Mouse (Mus musculus): ENCODE measurements around the gene Zfand2a.
A peak's percentile ranks its signal among the peaks of the same experiment; 100 is the strongest.

The Zfand2a gene

DNA sequence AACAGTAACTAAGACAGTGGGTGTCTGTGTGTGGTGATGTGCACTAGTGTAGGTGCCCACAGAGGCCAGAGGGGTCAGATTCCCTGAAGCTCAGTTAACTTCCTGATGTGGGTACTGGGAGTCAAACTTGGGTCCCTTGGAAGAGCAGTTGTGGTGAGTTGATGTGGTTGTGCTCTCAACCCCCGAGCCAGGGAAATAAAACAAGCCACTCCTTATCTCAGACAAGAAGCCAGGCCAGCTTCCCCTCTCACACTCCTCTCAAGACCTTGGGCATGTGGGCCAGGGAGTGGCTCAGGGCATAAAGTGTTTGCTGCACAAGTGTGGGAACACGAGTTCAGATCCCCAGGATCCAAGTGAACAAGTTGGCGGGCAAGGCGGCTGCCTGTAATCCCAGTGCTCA is 17.5 kb downstream of the Zfand2a start:
- no peak for DNase-seq (ENCODE audit: low read depth, low spot score)

DNA sequence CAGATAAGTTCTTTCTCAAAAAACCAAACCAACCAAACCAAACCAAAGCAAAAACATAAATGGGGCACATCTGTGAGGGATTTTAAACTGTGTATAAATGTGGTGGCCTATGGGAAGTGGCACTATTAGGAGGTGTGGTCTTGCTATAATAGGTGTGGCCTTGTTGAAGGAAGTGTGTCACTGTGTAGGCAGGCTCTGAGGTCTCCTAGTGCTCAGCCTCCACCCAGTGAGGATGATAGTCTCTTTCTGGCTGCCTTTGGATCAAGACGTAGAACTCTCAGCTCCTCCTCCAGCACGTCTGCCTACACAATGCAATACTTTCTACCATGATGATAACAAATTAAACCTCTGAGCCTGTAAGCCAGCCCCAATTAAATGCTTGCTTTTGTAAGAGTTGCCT is 18.0 kb downstream of the Zfand2a start:
- no peak for DNase-seq (ENCODE audit: low read depth, low spot score)

DNA sequence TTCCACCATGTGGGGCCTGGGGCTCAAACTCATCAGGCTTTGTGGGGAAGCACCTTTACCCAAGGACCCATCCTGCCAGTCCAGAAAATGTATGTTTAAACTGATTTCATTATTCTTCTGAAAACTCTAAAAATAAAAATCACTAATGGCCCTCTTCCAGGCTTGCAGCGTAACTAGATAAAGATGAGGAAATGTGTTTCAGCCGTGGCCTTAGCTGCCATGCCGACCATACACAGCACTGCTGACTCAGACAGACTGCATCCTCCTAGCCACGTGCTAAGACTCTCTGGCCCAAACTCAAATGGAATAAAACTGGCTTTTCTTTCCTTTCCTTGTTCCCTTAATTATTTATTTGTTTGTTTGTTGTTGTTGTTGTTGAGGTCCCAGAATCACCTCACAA is 19.5 kb downstream of the Zfand2a start:
- DNase-seq (ENCODE audit: low read depth, low spot score) = no peak

DNA sequence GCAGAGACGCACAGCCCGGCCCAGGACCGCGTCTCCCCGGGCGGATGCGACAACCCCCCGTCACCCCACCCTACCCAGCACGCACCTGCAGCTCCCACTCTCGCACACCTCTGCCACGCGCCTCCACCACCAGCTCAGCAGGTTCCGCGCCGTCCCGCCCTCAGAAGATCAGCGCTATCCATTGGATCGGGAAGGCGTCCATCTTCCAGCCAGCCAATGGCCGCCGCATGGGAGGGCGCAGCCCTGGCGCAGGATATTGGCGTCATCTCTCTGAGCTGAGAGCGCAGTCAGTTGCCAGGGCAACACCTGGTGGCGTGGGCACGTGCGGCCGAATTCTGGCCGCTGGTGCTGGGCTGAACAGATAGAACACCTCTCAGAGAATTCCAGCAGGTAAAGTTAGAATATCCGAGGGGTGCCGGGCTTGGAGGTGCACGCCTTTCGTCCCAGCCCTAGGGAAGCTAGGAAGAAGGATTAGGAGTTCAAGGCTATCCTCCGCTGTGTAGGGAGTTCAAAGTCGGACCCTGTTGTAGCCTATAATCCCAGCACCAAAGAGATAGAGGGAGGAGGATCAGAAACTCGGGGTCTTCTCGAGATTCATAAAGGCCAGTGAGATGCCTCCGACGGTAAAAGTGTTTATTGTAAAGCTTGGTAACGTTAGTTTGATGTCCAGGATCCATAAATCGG is 23.8 kb downstream of the Zfand2a start, which contains the start of gene 3110082I17Rik:
TSS of gene 3110082I17Rik (minus strand) at position 144 of the 684 bp plus-strand sequence.
- peak; percentile 95 for DNase-seq (ENCODE audit: low read depth, low spot score)

DNA sequence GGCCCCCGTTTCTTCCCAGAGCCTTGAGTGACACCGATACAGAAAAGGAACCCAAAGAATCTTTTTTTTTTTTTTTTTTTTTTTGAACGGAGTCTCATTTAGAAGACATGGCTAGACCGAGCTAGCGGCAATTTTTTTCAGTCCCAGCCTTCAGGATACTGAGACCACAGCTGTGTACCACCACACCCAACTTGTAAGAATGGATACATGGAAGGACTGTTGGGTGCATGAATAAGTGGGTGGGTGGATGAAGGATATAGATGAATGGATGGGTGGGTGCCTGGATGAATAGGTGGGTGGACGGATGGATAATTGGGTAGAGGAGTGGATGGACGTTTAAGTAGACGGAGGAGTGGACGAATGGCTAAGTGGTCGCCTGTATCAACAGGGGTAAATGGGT is 24.4 kb downstream of the Zfand2a start:
- no peak for DNase-seq (ENCODE audit: low read depth, low spot score)

DNA sequence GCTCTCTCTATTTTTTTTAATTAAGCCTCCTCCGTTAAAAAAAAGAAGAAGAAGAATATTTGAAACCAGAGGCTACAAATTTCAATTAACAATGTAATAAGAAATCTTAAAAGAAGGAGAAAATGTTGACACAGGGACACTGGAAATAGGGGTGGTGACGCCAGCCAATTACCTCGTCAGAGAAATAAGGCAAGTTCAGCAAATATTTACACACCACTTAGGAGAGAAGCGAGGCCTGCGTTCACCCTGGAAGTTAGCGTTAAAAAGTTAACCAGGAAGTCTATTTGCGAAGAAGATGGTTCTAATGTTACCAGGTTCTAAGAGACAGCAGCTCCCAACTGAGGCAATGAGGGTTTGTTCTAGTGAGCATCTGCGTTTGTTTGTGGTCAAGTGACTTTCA is 27.1 kb downstream of the Zfand2a start:
- no peak for DNase-seq (ENCODE audit: low read depth, low spot score)

DNA sequence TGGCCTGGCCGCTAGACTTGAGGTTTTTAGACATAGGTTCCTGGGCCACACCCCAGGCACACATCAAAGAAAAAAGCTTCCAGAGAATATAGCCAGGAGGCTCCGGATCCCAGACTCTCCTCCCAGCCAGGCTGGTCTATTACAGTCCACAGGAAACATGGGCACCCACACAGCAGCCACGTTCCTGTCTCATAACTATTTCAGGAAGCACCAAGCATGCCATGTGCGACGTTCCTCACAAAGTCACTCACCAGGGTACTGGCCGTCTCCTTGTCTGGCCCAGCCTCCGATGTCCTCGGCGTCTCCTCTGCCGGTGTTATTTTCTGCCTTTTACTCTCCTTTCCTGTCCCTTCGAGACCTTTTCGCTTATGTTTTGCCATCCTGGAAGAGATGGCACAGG is 29.2 kb downstream of the Zfand2a start:
- DNase-seq (ENCODE audit: low read depth, low spot score) = no peak

DNA sequence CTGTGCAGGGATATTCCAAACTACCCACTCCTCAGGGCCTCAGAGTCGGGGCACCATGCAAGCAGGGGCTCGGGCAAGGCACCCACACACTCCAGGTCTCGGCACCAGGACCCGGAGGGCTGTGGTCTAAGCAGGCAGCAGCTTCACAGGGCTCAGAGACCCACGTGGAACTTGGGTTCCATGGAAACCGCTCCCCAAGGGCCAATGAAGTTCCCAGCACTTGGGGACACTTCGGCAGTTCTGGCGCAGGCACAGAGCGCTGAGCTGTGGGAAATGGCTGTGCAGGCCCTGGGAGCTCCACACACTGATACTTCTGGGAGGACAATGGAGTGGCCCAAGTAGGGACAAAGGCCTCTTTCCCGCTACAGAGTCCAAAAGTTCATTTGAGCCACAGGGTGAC is 31.3 kb downstream of the Zfand2a start:
- DNase-seq (ENCODE audit: low read depth, low spot score) = no peak

DNA sequence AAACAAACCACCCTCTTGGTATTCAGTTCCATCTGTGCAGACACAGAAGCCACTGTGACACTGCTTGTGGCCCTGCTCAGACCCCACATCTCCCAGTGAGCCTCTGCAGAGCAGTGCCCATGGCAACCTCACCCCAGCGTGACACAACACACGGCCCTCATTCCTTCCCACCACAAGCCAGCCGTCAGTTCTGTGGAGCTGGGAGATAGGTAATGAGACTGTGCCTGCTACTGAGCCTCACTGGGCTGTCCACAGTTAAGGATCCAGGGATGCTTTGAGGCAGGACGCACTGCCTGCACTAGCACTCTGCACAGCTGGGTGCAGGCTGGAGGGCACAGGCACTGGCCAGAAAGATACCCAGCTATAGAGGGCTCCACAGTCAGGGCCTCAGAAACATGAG is 34.4 kb downstream of the Zfand2a start:
- no peak for DNase-seq (ENCODE audit: low read depth, low spot score)

DNA sequence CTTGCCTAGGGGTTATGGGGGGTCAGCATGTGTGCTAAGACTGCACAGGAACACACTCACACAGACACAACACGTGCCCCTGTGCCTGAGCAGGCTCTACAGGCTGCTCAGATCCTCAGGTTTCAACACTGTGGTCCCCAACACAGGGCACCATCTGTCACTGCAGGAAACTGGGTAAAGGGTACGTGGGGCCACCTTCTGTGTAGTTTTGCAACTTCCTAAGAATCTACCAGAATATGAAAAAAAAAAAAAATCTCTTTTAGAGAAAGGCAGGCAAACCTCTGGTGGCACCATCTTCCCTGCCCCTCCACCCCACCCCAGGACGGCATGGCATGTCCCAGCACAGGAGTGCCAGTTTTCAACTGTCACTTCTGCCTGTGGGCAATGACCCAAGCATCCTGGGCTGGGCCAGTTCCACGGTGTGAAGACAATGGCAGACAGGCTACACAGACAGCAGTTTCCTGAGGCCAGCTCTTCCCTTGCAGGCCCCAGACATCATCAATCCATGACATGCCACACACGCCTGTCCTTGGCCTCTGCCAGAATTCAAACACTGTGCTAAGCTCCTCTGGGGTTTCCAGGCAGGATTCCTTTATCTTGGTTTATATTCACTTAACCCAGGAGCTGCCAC is 35.1 kb downstream of the Zfand2a start:
- no peak for DNase-seq (ENCODE audit: low read depth, low spot score)

DNA sequence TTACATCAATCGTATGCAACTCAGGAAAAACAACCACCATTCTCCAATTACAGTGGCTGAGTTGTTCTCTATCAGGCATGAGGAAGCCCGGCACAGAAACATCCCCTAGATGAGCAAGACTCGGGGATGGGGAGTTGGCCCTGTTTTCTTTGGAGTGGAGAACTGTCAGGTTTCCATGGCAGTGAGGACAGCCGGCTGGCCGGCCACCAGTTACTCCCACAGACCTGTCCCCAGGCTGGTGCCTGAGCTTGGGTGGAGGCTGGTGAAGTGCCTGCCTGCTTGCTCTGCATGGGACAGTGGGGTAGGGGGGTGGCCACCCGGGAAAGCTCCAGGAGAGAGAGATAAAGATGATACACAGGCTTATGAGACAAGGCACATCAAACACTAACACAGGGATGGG is 36.3 kb downstream of the Zfand2a start:
- DNase-seq (ENCODE audit: low read depth, low spot score) = no peak

DNA sequence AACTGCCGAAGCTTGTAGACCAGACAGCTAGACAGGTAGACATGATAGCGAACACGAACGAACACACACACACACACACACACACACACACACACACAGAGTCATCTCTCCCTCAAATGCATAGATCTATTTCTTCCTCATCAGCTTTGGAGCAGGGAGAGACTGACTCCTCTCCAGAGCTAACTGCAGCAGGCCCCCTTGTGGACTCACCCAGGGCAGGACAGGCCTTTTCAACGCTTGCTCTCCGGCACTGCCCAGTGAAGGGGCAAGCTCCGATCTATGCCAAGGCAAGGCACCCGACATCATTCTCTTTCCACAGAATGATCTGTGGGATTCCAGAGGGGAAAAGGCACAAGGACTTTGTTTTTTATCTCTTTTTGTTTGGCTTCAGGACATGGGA is 39.1 kb downstream of the Zfand2a start:
- no peak for DNase-seq (ENCODE audit: low read depth, low spot score)

DNA sequence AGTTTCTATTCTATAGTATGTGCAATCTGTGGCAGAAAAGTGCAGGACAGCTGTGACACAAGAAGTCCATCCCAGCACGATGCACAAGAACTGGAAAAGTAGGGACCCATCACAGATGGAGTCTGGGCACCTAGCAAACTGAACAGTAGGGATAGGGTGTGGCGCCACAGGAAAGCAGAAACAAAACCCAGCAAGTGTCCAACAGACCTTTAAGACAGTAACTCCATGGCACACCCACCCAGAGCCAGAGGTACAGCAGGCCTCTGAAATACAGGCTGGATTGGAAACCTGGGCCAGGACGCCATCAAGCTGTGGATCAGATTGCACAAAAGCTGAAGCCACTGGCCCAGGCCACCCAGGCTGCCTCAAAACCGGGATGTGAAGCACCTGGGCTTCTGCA is 41.4 kb downstream of the Zfand2a start:
- no peak for DNase-seq (ENCODE audit: low read depth, low spot score)

DNA sequence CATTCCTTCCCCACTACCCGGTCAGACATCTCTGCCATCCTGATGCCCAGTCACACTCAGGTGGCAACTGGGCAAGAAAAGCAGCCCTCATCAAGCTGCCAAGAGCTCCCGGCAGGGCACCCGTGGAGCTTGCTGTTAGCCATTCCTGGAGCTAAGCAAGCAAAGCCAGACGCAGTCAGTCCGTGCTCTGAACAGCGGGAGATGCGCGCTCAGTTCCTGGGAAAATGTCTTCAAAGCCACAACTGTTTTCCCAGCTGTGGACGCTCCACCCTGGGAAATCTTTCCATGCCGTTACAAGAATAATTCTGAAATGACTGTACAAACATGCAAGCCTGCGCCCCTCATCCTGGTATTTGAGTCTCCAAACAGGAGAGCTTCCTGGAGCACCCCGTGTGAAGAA is 41.9 kb downstream of the Zfand2a start:
- DNase-seq (ENCODE audit: low read depth, low spot score) = no peak

DNA sequence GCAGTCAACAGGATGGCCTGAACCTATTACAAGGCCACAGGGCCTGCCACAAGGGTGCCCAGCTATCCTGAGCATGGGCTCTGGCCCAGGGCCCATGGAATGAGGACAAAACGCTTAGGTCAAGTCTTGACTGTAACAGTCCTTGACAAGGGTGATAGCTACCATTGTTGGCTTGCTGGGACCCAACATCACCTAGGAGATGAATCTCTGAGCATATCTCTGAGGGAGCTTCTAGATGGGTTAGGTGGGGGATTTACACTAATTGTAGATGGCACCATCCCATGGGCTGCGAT is 42.7 kb downstream of the Zfand2a start:
- DNase-seq (ENCODE audit: low read depth, low spot score) = no peak

DNA sequence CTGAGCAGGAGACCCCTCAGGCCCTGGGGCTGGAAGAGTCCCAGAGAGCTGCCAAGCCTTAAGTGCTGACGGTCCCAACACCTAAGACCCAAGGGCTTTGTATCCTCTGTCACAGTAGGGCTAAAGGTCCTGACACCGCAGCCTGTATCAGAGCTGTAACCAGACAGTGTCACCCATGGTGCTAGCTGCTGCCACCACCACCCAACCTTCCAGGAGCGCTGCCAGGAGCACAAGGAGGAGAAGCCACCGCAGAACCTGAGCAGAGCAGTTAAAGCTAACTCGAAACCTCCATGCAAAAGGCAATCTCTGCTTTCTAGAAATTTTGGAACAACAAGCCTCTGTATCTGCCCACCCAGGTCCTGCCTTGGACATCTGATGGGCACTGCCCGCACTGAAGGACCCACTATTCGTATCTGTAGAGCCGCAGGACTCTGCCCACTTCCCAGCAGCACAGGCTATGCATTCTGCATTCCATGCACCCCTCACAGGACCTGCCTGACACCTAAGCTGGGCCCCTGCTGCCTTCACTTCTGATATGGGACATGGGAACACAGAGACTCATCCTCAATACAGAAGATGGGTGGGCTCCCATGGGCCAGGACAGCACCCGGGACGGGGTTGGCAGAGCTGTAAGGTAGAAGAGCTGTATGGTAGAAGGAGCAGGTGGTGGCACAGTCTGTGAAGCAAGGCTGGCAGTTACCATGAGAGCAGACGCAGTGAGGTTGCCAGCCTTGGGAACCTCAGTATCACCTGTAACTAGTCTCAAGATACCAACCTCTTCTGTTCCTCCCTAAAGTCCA is 43.2 kb downstream of the Zfand2a start:
- DNase-seq (ENCODE audit: low read depth, low spot score) = no peak

DNA sequence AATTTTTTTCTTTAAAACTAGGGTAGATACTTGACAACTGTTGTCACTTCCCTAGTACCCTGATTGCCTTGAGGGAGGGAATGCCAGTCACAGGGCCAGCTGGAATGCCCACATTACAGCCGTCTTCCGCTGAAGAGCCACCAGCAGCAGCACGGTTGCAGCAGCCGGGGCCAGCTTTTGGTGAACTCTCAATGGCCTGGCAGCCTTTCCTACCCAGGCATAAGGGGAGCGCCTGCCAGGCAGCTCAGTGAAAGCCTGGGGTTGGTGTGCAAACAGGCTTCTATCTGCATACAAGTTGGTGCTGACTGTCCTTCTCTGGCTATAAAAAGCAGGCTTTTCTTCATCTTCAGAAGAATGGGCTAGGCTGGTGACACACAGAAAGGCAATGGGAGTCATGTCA is 43.9 kb downstream of the Zfand2a start:
- DNase-seq (ENCODE audit: low read depth, low spot score) = no peak

DNA sequence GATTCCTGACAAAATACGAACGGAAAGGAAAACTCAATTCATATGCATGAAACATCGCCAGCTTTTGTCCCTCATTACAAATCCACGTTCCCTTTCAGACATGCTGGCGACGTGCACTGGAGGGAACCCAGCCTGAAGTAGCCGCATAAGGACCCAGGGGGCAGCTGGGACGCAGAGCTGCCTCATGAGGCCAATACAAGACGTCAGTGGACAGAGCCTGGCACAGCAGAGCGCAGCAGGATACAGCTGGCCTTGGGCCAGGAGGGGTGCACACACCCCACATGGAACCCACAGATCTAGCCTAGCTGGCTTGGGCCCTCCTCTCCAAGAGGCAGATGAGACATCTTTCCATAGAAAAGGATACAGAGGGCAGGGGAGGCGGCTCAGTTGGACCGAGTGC is 45.9 kb downstream of the Zfand2a start:
- DNase-seq (ENCODE audit: low read depth, low spot score) = no peak

DNA sequence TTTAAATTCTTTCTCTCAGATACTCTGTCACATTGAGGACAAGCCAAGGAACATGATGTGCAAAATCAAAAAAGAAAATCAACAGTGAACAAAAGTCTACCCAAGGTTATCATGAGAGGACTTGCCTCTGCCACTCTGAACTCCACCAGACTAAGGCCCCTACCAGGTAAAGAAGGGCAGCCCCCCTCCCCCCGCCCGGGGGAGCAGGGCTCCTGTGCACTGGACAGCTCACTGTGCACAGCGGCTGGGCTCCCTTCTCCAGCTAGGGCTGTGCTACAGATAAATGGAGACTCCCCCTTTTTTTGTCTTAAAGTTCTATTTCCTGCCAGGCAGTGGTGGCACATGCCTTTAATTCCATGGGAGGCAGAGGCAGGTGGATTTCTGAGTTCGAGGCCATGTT is 46.6 kb downstream of the Zfand2a start:
- DNase-seq (ENCODE audit: low read depth, low spot score) = no peak

DNA sequence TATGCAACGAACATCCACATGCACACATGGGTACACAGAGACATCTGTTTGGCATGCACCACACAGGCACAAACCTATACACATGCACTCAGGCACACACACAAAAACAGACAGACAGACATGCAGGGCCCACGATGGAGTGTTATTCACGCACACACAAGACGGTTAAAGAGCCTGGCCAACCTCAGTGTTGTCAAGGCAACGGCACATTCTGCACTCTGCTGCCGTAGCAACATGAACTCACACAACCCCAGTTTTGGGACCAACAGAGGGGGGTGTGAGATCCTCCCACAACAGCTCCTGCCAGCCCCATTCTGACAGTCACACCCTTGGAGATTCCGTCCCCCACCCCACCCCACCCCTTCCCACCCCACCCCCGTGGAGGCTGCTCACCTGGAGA is 49.4 kb downstream of the Zfand2a start:
- no peak for DNase-seq (ENCODE audit: low read depth, low spot score)

DNA sequence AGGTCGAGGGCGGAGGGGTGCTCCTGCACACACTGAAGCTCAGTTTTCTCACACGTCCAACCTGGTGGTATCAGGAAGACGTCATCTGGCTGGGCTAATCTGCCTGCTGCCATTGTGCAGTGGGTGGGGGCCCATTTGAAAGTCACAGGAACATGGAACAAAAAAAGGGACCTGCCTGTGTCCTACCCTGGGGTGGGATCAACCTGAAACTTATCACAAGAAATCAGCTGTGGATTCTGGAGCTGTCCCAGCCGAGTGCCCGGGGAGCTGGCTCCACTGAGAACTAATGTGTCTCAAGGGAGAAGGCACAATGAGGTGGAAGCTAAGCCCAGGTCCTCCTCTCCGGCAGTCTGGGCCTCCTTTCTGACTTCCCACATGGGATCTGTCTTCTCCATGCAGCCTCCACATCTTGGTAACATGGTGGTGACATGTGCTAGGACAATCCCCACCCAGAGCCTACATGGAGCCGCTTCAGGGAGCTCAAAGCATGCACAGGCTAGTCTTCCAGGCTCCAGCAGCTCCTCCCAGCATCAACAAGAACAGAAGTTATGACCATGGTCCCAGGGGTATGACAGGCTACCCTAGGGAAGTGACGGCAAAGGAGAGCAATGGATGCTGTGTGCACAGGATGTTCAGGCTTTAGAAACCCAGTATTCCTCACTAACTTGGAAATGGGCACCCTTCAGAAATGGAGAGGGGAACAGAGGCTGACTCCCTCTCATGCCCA is 50.3 kb downstream of the Zfand2a start:
- no peak for DNase-seq (ENCODE audit: low read depth, low spot score)

DNA sequence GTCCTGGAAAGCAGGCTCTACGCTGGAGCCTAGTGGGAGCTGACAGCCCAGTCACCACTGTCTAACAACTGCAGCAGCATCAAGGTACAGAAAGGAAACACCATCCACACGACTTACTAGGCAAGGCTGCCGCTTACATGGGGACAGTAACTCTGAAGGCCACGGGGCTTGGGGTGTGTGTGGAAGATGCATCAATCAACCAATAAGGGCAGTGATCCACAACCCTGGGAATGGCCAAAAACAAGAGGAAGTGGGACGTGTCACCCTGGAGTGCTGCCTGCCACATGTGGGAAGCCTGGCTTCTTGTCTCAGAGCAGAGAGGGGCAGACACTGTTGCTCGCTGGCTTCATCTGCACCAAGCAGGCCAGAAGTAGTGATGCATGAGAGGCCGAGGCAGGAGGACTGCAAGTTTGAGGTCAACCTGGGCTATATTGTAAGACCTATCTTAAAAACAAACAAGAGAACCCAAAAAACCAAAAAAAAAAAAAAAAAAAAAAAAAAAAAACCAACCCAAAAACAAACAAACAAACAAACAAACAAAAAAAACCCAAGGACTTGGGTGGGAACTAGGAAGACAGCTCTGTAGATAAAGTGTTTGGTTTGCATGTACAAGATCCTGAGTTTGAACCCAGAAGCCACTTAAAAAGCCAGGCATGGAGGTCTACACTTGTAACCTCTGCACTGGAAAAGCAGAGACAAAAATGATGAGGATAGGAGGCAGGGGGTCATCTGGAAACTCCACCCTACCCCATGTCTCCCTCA is 51.4 kb downstream of the Zfand2a start:
- no peak for DNase-seq (ENCODE audit: low read depth, low spot score)
